Mouse (Mus musculus): ENCODE results near the gene Igf2bp2. TPM values are rescaled to one million over a fixed set of nuclear protein-coding genes. Genes with fewer than 3 reads are reported as not detected.

Igf2bp2 gene
- total and polyA plus RNA-seq, 3 experiments = 0.43 to 1.5 (median 0.51) TPM

DNA sequence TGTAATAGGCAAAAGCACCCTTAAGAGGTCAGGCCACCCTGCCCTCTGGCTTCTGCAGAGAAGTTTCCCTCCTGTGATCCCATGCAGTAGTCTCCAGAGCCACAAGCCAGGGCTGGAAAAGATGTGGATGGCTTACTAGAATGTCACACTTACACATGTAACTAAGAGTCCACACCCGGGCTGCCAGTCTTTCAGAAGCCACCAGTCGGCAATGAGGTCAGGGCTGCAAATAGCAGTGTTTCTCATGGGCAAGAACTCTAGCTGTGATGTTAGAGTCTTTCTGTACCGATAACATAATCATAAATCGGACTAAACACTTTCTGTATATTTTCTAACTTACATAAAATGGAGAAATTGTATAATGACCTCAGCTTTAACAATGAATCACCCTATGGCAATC is 46.4 kb downstream of the Igf2bp2 start:
- Histone ChIP-seq H3K9me3 (replicated peaks; ENCODE audit: low read length) (no peaks in the 10 kb centered on the region), H3K79me2 (replicated peaks; ENCODE audit: control insufficient read depth, extremely low read depth, insufficient read depth, poor library complexity, severe bottlenecking) (no peaks in the 10 kb centered on the region), H3K36me3 (replicated peaks in 1 of 2; ENCODE audit: control insufficient read depth in 1 of 2, insufficient read depth in 1 of 2, low read length in 1 of 2) (no peaks in the 10 kb centered on the region), H3K27ac (ENCODE audit: insufficient read depth, low read depth) (no peak overlapping the region), H3K4me3 (replicated peaks in 1 of 3; ENCODE audit: low read depth in 2 of 3, low read length in 2 of 3, poor library complexity in 1 of 3) (no peak overlapping the region), H3K27me3 (replicated peaks) (no peaks in the 10 kb centered on the region), H3K4me2 (ENCODE audit: insufficient read depth, low read depth, poor library complexity, severe bottlenecking) (no peak overlapping the region), H3K9ac (ENCODE audit: insufficient read depth, low read depth) (no peak overlapping the region), H3K4me1 (ENCODE audit: control insufficient read depth in 1 of 2, insufficient read depth in 2 of 2) (peaks cover 8 to 41% of the 10 kb centered on the region in 2 experiments)
- no peak for TF ChIP-seq ZMIZ1 (IDR thresholded peaks at IDR 0.05; ENCODE audit: low read depth, low read length)
- no peak for TF ChIP-seq RAD21 (IDR thresholded peaks at IDR 0.05; ENCODE audit: low read depth, low read length)
- TF ChIP-seq JUN (IDR thresholded peaks at IDR 0.05; ENCODE audit: insufficient read depth, low read depth, low read length) = no peak
- TF ChIP-seq GABPA (IDR thresholded peaks at IDR 0.05; ENCODE audit: insufficient replicate concordance, low read depth, low read length) = no peak
- TF ChIP-seq MAFK (IDR thresholded peaks at IDR 0.05; ENCODE audit: insufficient replicate concordance, low read length) = no peak
- no peak for TF ChIP-seq MYC (IDR thresholded peaks at IDR 0.05; ENCODE audit: low read depth, low read length)
- TF ChIP-seq ETS1 (conservative IDR thresholded peaks at IDR 0.05; ENCODE audit: low read depth, low read length) = no peak
- TF ChIP-seq IRF4 (IDR thresholded peaks at IDR 0.05; ENCODE audit: low read depth, low read length) = no peak
- no peak for TF ChIP-seq USF1 (IDR thresholded peaks at IDR 0.05; ENCODE audit: low read depth, low read length)
- no peak for TF ChIP-seq ZKSCAN1 (IDR thresholded peaks at IDR 0.05; ENCODE audit: borderline replicate concordance, low read depth, low read length)
- TF ChIP-seq EP300 (IDR thresholded peaks at IDR 0.05; ENCODE audit: low read length) = no peak
- in situ Hi-C loops (cut with MboI; ENCODE audit: low pct_ligation_motif_present, low pct_unique_long_range_greater_than_20kb, low sequenced_read_pairs) (no loop called here), dilution Hi-C loops (cut with MboI; ENCODE audit: extremely low pct_ligation_motif_present, extremely low pct_unique_long_range_greater_than_20kb, low sequenced_read_pairs) (no loop called here)
- DNase-seq (ENCODE audit: extremely low read depth) = no peak

DNA sequence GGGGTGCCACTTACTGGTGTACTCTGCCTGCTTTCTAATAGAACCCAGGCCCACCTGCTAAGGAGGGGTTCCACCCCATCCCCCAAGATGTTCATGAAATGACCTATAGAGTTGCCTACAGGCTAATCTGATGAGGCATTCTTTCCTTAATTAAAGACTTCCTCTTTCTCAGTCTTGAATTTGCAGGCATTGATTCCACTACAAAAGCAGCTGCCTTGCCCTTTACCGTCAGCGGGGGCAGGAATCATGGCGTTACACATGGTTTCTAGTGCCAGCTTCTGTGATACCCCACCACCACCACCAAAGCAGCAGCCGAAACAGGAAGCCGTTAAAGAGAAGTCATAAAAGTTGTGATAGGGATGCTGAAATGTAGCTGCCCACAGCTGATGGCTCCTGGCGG is 47.0 kb downstream of the Igf2bp2 start:
- Histone ChIP-seq H3K9me3 (replicated peaks; ENCODE audit: low read length) (no peaks in the 10 kb centered on the region), H3K9ac (ENCODE audit: insufficient read depth, low read depth) (no peak overlapping the region), H3K79me2 (replicated peaks; ENCODE audit: control insufficient read depth, extremely low read depth, insufficient read depth, poor library complexity, severe bottlenecking) (no peaks in the 10 kb centered on the region), H3K4me2 (ENCODE audit: insufficient read depth, low read depth, poor library complexity, severe bottlenecking) (no peak overlapping the region), H3K4me3 (replicated peaks in 1 of 3; ENCODE audit: low read depth in 2 of 3, low read length in 2 of 3, poor library complexity in 1 of 3) (no peak overlapping the region), H3K4me1 (ENCODE audit: control insufficient read depth in 1 of 2, insufficient read depth in 2 of 2) (peaks cover 8 to 38% of the 10 kb centered on the region in 2 experiments), H3K27ac (ENCODE audit: insufficient read depth, low read depth) (no peak overlapping the region), H3K27me3 (replicated peaks) (no peaks in the 10 kb centered on the region), H3K36me3 (replicated peaks in 1 of 2; ENCODE audit: control insufficient read depth in 1 of 2, insufficient read depth in 1 of 2, low read length in 1 of 2) (no peaks in the 10 kb centered on the region)
- dilution Hi-C loops (cut with MboI; ENCODE audit: extremely low pct_ligation_motif_present, extremely low pct_unique_long_range_greater_than_20kb, low sequenced_read_pairs) (no loop called here), in situ Hi-C loops (cut with MboI; ENCODE audit: low pct_ligation_motif_present, low pct_unique_long_range_greater_than_20kb, low sequenced_read_pairs) (no loop called here)
- peak; percentile 62 for DNase-seq (ENCODE audit: extremely low read depth)
- TF ChIP-seq ETS1 (conservative IDR thresholded peaks at IDR 0.05; ENCODE audit: low read depth, low read length) = peak; percentile 26; the same call in 1 of the 2 replicates
- TF ChIP-seq JUN (IDR thresholded peaks at IDR 0.05; ENCODE audit: insufficient read depth, low read depth, low read length) = no peak
- no peak for TF ChIP-seq NELFE (IDR thresholded peaks at IDR 0.05; ENCODE audit: low read depth, low read length)
- TF ChIP-seq EP300 (IDR thresholded peaks at IDR 0.05; ENCODE audit: low read length) = peak; percentile 64; the same call in 1 of the 2 replicates
- no peak for TF ChIP-seq MAZ (IDR thresholded peaks at IDR 0.05; ENCODE audit: low read depth, low read length)

All from CH12.LX (cell line).